Mouse (Mus musculus) C2C12 (cell line): ENCODE data around the gene Atxn1.

Experiments used
- CEBPB ChIP-seq: IDR thresholded peaks from one replicate; pipeline ENCODE4 v1.6.1; 2011; ENCODE audit warnings: low read depth, mild to moderate bottlenecking, control low read depth, moderate library complexity
- CTCF ChIP-seq: IDR thresholded peaks from one replicate; pipeline ENCODE4 v1.5.1; 2011; ENCODE audit not compliant: control insufficient read depth, insufficient read depth, insufficient read length
- MAX ChIP-seq: IDR thresholded peaks from one replicate; pipeline ENCODE4 v1.6.1; 2011; ENCODE audit warnings: mild to moderate bottlenecking, control low read depth
- MYOD1 ChIP-seq: IDR thresholded peaks from one replicate; pipeline ENCODE4 v1.6.1; 2011; ENCODE audit warnings: low read depth; ENCODE audit not compliant: control insufficient read depth, insufficient read length
- MYOG ChIP-seq: IDR thresholded peaks from one replicate; pipeline ENCODE4 v1.6.1; 2011; ENCODE audit not compliant: control insufficient read depth, insufficient read length; ENCODE audit errors: extremely low read depth
- USF1 ChIP-seq: IDR thresholded peaks from one replicate; pipeline ENCODE4 v1.6.1; 2011; ENCODE audit warnings: low read depth, mild to moderate bottlenecking, control low read depth, moderate library complexity

GRCm38 (mm10) chr13:45693534-45693933 is 271.3 kb downstream of the Atxn1 start:
- no peak for TF ChIP-seq CTCF
- no peak for TF ChIP-seq MYOD1
- no peak for TF ChIP-seq USF1
- no peak for TF ChIP-seq MYOG
- TF ChIP-seq CEBPB, result no peak
- no peak for TF ChIP-seq MAX
